Mouse (Mus musculus) lung, embryonic 14.5 days (tissue): Measurements from ENCODE around the gene Olfr218. TPM values are rescaled to one million over a fixed set of nuclear protein-coding genes. Genes with fewer than 3 reads are reported as not detected.
"Not testable (repeated sequence)": the region's sequence is repeated elsewhere in the genome, so short reads cannot be mapped to it uniquely, and the experiment has no call there.

ENCODE experiments used
- ATAC-seq: fragments of 200-750 bp; cut with Nextera tagmentation; 2 replicates; pipeline ENCODE4 v1.8.0; 2017; ENCODE audit warnings: mild to moderate bottlenecking, moderate TSS enrichment, moderate library complexity; ENCODE audit not compliant: insufficient read depth
- DNase-seq: peaks from one replicate; pipeline ENCODE4 v3.0.0-alpha.2; 2015
- H3K27ac ChIP-seq: fragments of 300-500 bp; sonication (generic); 2 replicates; pipeline ENCODE4 v1.5.1; 2014; ENCODE audit warnings: low read depth, mild to moderate bottlenecking, moderate library complexity
- H3K27me3 ChIP-seq: fragments of 300-500 bp; sonication (generic); 2 replicates; pipeline ENCODE4 v1.6.1; 2014; ENCODE audit warnings: low read length, control low read depth; ENCODE audit not compliant: insufficient read depth
- H3K36me3 ChIP-seq: fragments of 300-500 bp; sonication (generic); 2 replicates; pipeline ENCODE4 v1.6.1; 2014; ENCODE audit warnings: control low read depth; ENCODE audit not compliant: insufficient read depth
- H3K4me1 ChIP-seq: fragments of 300-500 bp; sonication (generic); 2 replicates; pipeline ENCODE4 v1.6.1; 2014; ENCODE audit warnings: antibody characterized with exemption, control low read depth; ENCODE audit not compliant: insufficient read depth
- H3K4me2 ChIP-seq: fragments of 300-500 bp; sonication (generic); 2 replicates; pipeline ENCODE4 v1.6.1; 2014; ENCODE audit warnings: mild to moderate bottlenecking
- H3K4me3 ChIP-seq: fragments of 300-500 bp; sonication (generic); 2 replicates; pipeline ENCODE4 v1.5.1; 2014; ENCODE audit warnings: low read depth, low read length
- H3K9ac ChIP-seq: fragments of 300-500 bp; sonication (generic); 2 replicates; pipeline ENCODE4 v1.6.1; 2014
- H3K9me3 ChIP-seq: fragments of 300-500 bp; sonication (generic); 2 replicates; pipeline ENCODE4 v1.6.1; 2016; ENCODE audit warnings: low read depth, low read length, control low read depth
- CTCF ChIP-seq: IDR thresholded peaks from 2 replicates; pipeline ENCODE4 v1.5.1; 2016; ENCODE audit warnings: antibody characterized with exemption, low read depth
- WGBS: fragments of 180-500 bp; shearing (Covaris S2); extraction: QIAGEN DNeasy Blood & Tissue Kit; methylation state at CpG from one replicate; pipeline ENCODE4 v1.1.7; 2014; 5-methylcytosine and 5-hydroxymethylcytosine counted together
- polyA plus RNA-seq: library from polyadenylated mRNA; unstranded; fragments of >200 nt; fragmentation: Nextera tagmentation; extraction: Ambion mirVana; gene quantifications from 2 replicates; pipeline ENCODE4 v1.2.1, GENCODE M21; 2014

The Olfr218 gene
- polyA plus RNA-seq, 1 experiment from 2014 or later: not detected

GRCm38 (mm10) chr1:173227081-173227480 lies 29.5 kb downstream of the Olfr218 start, which contains the start of gene Fcer1a:
Gene Fcer1a (minus strand): TSS chr1:173227214.
- Histone ChIP-seq H3K4me2 (no peak within 1 kb of the TSS), H3K27me3 (no peaks in the 10 kb centered on the region), H3K4me1 (no peaks in the 10 kb centered on the region), H3K36me3 (no peaks in the 10 kb centered on the region), H3K9ac (no peak within 1 kb of the TSS), H3K4me3 (no peak within 1 kb of the TSS), H3K9me3 (no peaks in the 10 kb centered on the region), H3K27ac (no peak within 1 kb of the TSS)
- ATAC-seq: no peak
- WGBS: 88% methylated on average over 2 of the region's 2 CpGs
- DNase-seq: no peak
- TF ChIP-seq CTCF: no peak

GRCm38 (mm10) chr1:173237004-173237403 lies 39.4 kb downstream of the Olfr218 start:
- H3K36me3 ChIP-seq, DNase-seq, H3K9me3 ChIP-seq, H3K27ac ChIP-seq, H3K4me2 ChIP-seq, H3K4me1 ChIP-seq, H3K9ac ChIP-seq, H3K4me3 ChIP-seq, ATAC-seq, H3K27me3 ChIP-seq: not testable (repeated sequence)
- WGBS: 75% methylated on average over 1 of the region's 1 CpGs

GRCm38 (mm10) chr1:173249888-173250287 lies 52.3 kb downstream of the Olfr218 start:
- ATAC-seq (no peak), DNase-seq (no peak)
- H3K4me1 ChIP-seq: no peaks in the 10 kb centered on the region
- no peak overlapping the region for H3K9ac ChIP-seq
- 87% methylated on average over 3 of the region's 3 CpGs for WGBS
- H3K27ac ChIP-seq: no peak overlapping the region
- no peaks in the 10 kb centered on the region for H3K36me3 ChIP-seq
- H3K4me3 ChIP-seq: no peak overlapping the region
- H3K9me3 ChIP-seq: no peaks in the 10 kb centered on the region
- no peak for TF ChIP-seq CTCF
- no peak overlapping the region for H3K4me2 ChIP-seq
- H3K27me3 ChIP-seq: no peaks in the 10 kb centered on the region

Other genes starting within 250 kb of the Olfr218 start
- not detected in 2 replicates for gene Olfr16, start 247.4 kb upstream of the Olfr218 start, polyA plus RNA-seq
- gene Olfr1408, start 60.4 kb upstream of the Olfr218 start, polyA plus RNA-seq: not detected in 2 replicates
- gene Olfr1406, start 7.2 kb upstream of the Olfr218 start, polyA plus RNA-seq: not detected in 2 replicates
- gene Olfr1404, start 14.6 kb downstream of the Olfr218 start, polyA plus RNA-seq: not detected in 2 replicates
- gene Fcer1a, start 29.4 kb downstream of the Olfr218 start, polyA plus RNA-seq: not detected in 2 replicates
- not detected in 2 replicates for gene Olfr418, start 68.2 kb downstream of the Olfr218 start, polyA plus RNA-seq
- not detected in 2 replicates for gene Mptx2, start 80.0 kb downstream of the Olfr218 start, polyA plus RNA-seq
- 0.54 and 0.81 TPM in 2 replicates for gene Ackr1, start 135.9 kb downstream of the Olfr218 start, polyA plus RNA-seq
- 0.92 and 2.5 TPM in 2 replicates for gene Aim2, start 153.1 kb downstream of the Olfr218 start, polyA plus RNA-seq
- 4.1 and 4.9 TPM in 2 replicates for gene Cadm3, start 169.9 kb downstream of the Olfr218 start, polyA plus RNA-seq